Mouse (Mus musculus) lung, embryonic 15.5 days (tissue): ENCODE measurements around the gene Abcf2. TPM values are rescaled to one million over a fixed set of nuclear protein-coding genes. Genes with fewer than 3 reads are reported as not detected.
"Not testable (repeated sequence)": the region's sequence is repeated elsewhere in the genome, so short reads cannot be mapped to it uniquely, and the experiment has no call there.

Experiments used
- ATAC-seq: fragments of 200-750 bp; cut with Nextera tagmentation; 2 replicates; pipeline ENCODE4 v1.8.0; 2017; ENCODE audit warnings: moderate number of reproducible peaks, borderline replicate concordance; ENCODE audit not compliant: low FRiP score, low TSS enrichment; ENCODE audit errors: extremely low read depth
- H3K27ac ChIP-seq: fragments of 300-500 bp; sonication (generic); 2 replicates; pipeline ENCODE4 v1.5.1; 2015; ENCODE audit warnings: moderate library complexity, mild to moderate bottlenecking, inconsistent platforms
- H3K27me3 ChIP-seq: fragments of 300-500 bp; sonication (generic); 2 replicates; pipeline ENCODE4 v1.6.1; 2015; ENCODE audit warnings: inconsistent platforms
- H3K36me3 ChIP-seq: fragments of 300-500 bp; sonication (generic); 2 replicates; pipeline ENCODE4 v1.6.1; 2015; ENCODE audit warnings: inconsistent platforms
- H3K4me1 ChIP-seq: fragments of 300-500 bp; sonication (generic); 2 replicates; pipeline ENCODE4 v1.6.1; 2015; ENCODE audit warnings: inconsistent platforms
- H3K4me2 ChIP-seq: fragments of 300-500 bp; sonication (generic); 2 replicates; pipeline ENCODE4 v1.6.1; 2015; ENCODE audit warnings: inconsistent platforms, mild to moderate bottlenecking, moderate library complexity
- H3K4me3 ChIP-seq: fragments of 300-500 bp; sonication (generic); 2 replicates; pipeline ENCODE4 v1.5.1; 2015; ENCODE audit warnings: mild to moderate bottlenecking, inconsistent platforms
- H3K9ac ChIP-seq: fragments of 300-500 bp; sonication (generic); 2 replicates; pipeline ENCODE4 v1.6.1; 2015; ENCODE audit warnings: inconsistent platforms
- H3K9me3 ChIP-seq: fragments of 300-500 bp; sonication (generic); 2 replicates; pipeline ENCODE4 v1.6.1; 2016; ENCODE audit warnings: inconsistent platforms
- WGBS: fragments of 180-500 bp; shearing (Covaris S2); methylation state at CpG from one replicate; pipeline ENCODE4 v1.1.7; 2015; 5-methylcytosine and 5-hydroxymethylcytosine counted together
- polyA plus RNA-seq: library from polyadenylated mRNA; unstranded; fragments of >200 nt; fragmentation: Nextera tagmentation; extraction: Ambion mirVana; gene quantifications from 2 replicates; pipeline ENCODE4 v1.2.1, GENCODE M21; 2015

Gene Abcf2
- polyA plus RNA-seq, 1 experiment from 2014 or later, result 110 TPM

GRCm38 (mm10) chr5:24575948-24576347 is 1.3 kb downstream of the Abcf2 start:
- Histone ChIP-seq H3K4me1 (peaks cover 21% of the 10 kb centered on the region), H3K4me3 (peak overlapping the region; percentile 86), H3K36me3 (peaks cover 43% of the 10 kb centered on the region), H3K27ac (no peak overlapping the region), H3K9me3 (no peaks in the 10 kb centered on the region), H3K27me3 (no peaks in the 10 kb centered on the region), H3K4me2 (peak overlapping the region; percentile 79), H3K9ac (peak overlapping the region; percentile 82; the same call in 1 of the 2 replicates)
- ATAC-seq, result no peak
- WGBS, result 81% methylated on average over 1 of the region's 1 CpGs

- Histone ChIP-seq H3K9ac (no peak within 1 kb of the TSS), H3K4me1 (no peaks in the 10 kb centered on the region), H3K9me3 (no peaks in the 10 kb centered on the region), H3K27ac (no peak within 1 kb of the TSS), H3K27me3 (no peaks in the 10 kb centered on the region), H3K4me2 (no peak within 1 kb of the TSS), H3K4me3 (no peak within 1 kb of the TSS), H3K36me3 (no peaks in the 10 kb centered on the region)
- ATAC-seq, result no peak
- WGBS, result 64% methylated on average over 2 of the region's 2 CpGs
Measured at GRCm38 (mm10) chr5:24556709-24557108, 20.6 kb downstream of the Abcf2 start, which contains the start of gene 4931409K22Rik. Gene 4931409K22Rik, minus strand, starts transcription at chr5:24556809.

DNA sequence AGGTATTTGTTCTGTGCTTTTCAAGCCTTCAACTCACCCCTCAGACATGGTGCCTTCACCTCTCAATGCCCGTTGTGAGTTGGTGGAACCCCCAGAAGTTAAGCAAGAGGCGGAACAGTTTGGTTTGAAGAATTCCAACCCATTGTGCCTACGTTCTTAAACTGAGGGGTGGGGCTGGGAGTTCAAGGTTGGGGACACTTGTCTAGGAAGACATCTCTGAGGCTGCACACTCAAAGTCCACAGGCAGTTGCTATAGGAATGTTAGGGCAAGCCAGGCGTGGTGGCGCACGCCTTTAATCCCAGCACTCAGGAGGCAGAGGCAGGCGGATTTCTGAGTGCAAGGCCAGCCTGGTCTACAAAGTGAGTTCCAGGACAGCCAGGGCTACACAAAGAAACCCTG is 21.9 kb downstream of the Abcf2 start:
- not testable (repeated sequence) for H3K9me3 ChIP-seq, ATAC-seq, H3K9ac ChIP-seq, H3K36me3 ChIP-seq, H3K4me2 ChIP-seq, H3K27ac ChIP-seq, H3K4me3 ChIP-seq, H3K27me3 ChIP-seq
- 86% methylated on average over 7 of the region's 7 CpGs for WGBS
- H3K4me1 ChIP-seq, result peaks cover 11% of the 10 kb centered on the region

- Histone ChIP-seq H3K4me1 (peaks cover 11% of the 10 kb centered on the region), H3K27me3 (no peaks in the 10 kb centered on the region), H3K4me3 (no peak overlapping the region), H3K9me3 (no peaks in the 10 kb centered on the region), H3K9ac (no peak overlapping the region), H3K36me3 (no peaks in the 10 kb centered on the region), H3K27ac (no peak overlapping the region), H3K4me2 (no peak overlapping the region)
- WGBS, result 51% methylated on average over 5 of the region's 5 CpGs
- no peak for ATAC-seq
Measured at GRCm38 (mm10) chr5:24553621-24554244, 23.5 kb downstream of the Abcf2 start.

- H3K27ac ChIP-seq, result no peak overlapping the region
- H3K4me2 ChIP-seq, result peak overlapping the region; percentile 44
- H3K27me3 ChIP-seq, result no peaks in the 10 kb centered on the region
- 52% methylated on average over 2 of the region's 2 CpGs for WGBS
- peaks cover 11% of the 10 kb centered on the region for H3K4me1 ChIP-seq
- no peaks in the 10 kb centered on the region for H3K36me3 ChIP-seq
- ATAC-seq, result peak; percentile 33; the same call in 1 of the 2 replicates
- H3K4me3 ChIP-seq, result no peak overlapping the region
- H3K9ac ChIP-seq, result no peak overlapping the region
- no peaks in the 10 kb centered on the region for H3K9me3 ChIP-seq
Measured at GRCm38 (mm10) chr5:24551317-24551688, 26.0 kb downstream of the Abcf2 start.

DNA sequence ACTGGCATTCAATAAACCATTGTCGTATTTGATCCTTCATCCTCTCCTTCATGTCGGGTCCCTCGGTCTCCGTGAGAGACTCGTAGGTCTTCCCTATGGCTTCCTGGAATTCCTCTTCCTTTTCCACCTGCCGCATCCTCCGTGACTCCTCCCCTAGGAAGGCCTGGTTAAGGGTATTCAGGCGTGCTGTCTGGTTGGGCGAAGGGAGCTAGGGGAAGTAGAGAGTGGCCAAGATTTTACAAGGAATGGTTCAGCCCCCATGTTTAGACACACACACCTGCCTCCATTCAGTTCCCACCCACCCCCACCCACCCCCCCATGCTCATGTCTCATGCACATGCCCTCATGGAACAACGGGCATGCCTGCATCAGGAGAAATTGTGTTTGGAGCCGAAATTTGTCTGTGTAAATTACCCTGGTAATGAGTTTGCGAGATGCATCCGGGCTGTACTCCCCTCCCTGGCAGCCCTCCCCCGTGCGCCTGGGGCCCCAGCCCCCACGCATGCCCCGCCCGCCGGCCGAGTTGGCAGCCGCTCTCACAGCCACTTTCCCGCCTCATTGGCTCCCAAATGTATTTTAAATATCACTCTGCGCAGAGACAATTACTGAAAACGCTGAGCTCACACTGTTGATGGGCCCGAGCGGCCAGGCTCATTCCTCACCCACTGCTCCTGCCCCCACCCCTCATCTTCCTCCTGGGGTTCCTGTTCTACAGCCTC is 26.5 kb downstream of the Abcf2 start:
- no peak overlapping the region for H3K4me3 ChIP-seq
- H3K27me3 ChIP-seq, result no peaks in the 10 kb centered on the region
- H3K9me3 ChIP-seq, result no peaks in the 10 kb centered on the region
- peaks cover 11% of the 10 kb centered on the region for H3K4me1 ChIP-seq
- no peak overlapping the region for H3K27ac ChIP-seq
- 25% methylated on average over 26 of the region's 26 CpGs for WGBS
- peak overlapping the region; percentile 44 for H3K4me2 ChIP-seq
- ATAC-seq, result peak; percentile 62; the same call in 1 of the 2 replicates
- H3K9ac ChIP-seq, result no peak overlapping the region
- no peaks in the 10 kb centered on the region for H3K36me3 ChIP-seq

- ATAC-seq, result no peak
Measured at GRCm38 (mm10) chr5:24542643-24543042, 34.6 kb downstream of the Abcf2 start.

GRCm38 (mm10) chr5:24541144-24541569 is 36.1 kb downstream of the Abcf2 start:
- WGBS, result 5% methylated on average over 6 of the region's 6 CpGs
- Histone ChIP-seq H3K9ac (no peak overlapping the region), H3K27me3 (peaks cover 8% of the 10 kb centered on the region), H3K27ac (0 out of 2 replicates have a peak overlapping the region, but pooled peaks have one; percentile 4), H3K9me3 (no peaks in the 10 kb centered on the region), H3K4me3 (0 out of 2 replicates have a peak overlapping the region, but pooled peaks have one; percentile 6), H3K36me3 (no peaks in the 10 kb centered on the region), H3K4me2 (peak overlapping the region; percentile 45), H3K4me1 (peaks cover 16% of the 10 kb centered on the region)
- ATAC-seq, result no peak

More at GRCm38 (mm10) chr5:24542643-24543042, 34.6 kb downstream of the Abcf2 start:
- Histone ChIP-seq H3K4me2 (no peak overlapping the region), H3K9me3 (no peaks in the 10 kb centered on the region), H3K27me3 (peaks cover 4% of the 10 kb centered on the region; the same call in 1 of the 2 replicates), H3K4me3 (no peak overlapping the region), H3K9ac (no peak overlapping the region), H3K4me1 (peaks cover 16% of the 10 kb centered on the region), H3K36me3 (no peaks in the 10 kb centered on the region), H3K27ac (no peak overlapping the region)
- 85% methylated on average over 7 of the region's 7 CpGs for WGBS

DNA sequence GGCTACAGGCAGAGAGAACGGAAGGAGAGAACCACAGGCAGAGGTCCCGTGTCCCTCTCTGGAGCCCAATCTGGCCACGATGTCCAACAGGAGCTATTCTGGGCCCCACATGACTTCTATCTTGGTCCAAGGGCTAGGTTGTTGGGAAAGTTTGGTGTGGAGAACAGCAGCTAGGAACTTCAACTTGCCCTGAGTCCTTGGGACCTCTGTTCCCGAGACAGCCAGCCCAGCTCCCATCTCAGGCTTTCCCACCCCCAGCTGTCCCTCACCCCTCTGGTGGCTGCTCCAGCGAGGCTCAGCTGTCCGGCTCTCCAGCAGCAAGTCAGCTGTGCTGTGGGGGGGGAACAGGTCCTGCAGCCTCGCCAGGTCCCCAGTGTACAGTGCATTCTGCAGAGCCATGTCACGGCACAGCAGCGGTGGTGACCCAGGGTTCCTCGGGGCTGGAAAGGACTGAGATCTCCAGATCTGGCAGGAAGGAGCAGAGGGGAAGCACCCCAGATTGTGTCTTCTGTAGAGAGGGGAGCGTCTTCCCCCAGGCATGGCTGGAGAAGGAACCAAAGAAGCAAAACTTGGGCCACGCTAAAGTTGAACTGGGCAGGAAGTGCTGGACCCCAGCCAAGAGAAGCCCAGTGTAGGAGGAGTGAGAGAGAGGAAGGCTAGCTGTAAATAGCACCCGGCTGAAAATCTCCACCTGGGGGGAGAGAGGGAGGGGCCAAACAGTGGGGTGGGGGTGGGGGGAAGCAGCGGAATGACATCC is 36.7 kb downstream of the Abcf2 start, which contains the start of gene Asb10:
Asb10 (minus strand) TSS at position 592 of the 757 bp plus-strand sequence.
- 13% methylated on average over 14 of the region's 14 CpGs for WGBS
- peaks cover 16% of the 10 kb centered on the region for H3K4me1 ChIP-seq
- peaks cover 8% of the 10 kb centered on the region for H3K27me3 ChIP-seq
- H3K9me3 ChIP-seq, result no peaks in the 10 kb centered on the region
- H3K27ac ChIP-seq, result 0 out of 2 replicates have a peak within 1 kb of the TSS, but pooled peaks have one; percentile 4
- peak within 1 kb of the TSS; percentile 45 for H3K4me2 ChIP-seq
- H3K4me3 ChIP-seq, result peak within 1 kb of the TSS; percentile 6; the same call in 1 of the 2 replicates
- H3K36me3 ChIP-seq, result no peaks in the 10 kb centered on the region
- H3K9ac ChIP-seq, result no peak within 1 kb of the TSS
- peak; percentile 62; the same call in 1 of the 2 replicates for ATAC-seq

DNA sequence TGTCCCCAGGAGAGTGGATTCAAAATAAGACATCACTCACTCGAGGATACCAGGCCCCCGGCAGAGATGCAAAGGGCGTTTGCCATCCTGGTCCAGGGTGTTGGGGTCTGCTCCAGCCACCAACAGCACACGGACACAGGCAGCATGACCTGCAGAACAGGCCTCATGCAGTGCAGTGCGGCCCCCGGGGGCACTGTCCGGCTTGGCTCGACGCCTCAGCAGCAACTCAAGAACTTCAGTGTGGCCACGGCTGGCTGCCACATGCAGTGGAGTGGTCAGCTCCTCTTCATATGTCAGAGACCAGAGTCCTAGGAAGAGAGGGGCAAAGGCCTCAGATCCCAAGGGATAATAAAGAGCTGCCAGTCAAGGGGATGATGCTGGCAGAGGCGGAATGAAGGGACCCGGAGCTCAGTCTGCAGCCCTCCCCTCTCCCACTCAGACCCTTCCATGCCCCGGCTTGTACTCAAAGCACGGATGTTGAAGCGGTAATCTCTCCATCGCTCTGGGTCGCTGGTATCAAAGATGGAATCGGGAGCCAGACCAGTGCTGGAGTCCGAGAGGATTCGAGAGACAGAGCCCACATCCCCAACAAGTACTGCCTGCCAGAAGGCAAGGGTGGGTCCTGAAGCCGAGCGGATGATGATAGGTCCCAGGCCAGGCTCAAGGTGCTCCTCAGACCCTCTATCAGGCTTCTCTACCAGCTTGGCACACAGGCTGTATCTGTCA is 37.5 kb downstream of the Abcf2 start:
- ATAC-seq, result 0 out of 2 replicates have a peak, but pooled peaks have one; percentile 3
- Histone ChIP-seq H3K9me3 (no peaks in the 10 kb centered on the region), H3K4me3 (no peak overlapping the region), H3K27ac (no peak overlapping the region), H3K4me1 (peaks cover 16% of the 10 kb centered on the region), H3K36me3 (no peaks in the 10 kb centered on the region), H3K9ac (no peak overlapping the region), H3K27me3 (peaks cover 8% of the 10 kb centered on the region), H3K4me2 (no peak overlapping the region)
- WGBS, result 79% methylated on average over 22 of the region's 22 CpGs

DNA sequence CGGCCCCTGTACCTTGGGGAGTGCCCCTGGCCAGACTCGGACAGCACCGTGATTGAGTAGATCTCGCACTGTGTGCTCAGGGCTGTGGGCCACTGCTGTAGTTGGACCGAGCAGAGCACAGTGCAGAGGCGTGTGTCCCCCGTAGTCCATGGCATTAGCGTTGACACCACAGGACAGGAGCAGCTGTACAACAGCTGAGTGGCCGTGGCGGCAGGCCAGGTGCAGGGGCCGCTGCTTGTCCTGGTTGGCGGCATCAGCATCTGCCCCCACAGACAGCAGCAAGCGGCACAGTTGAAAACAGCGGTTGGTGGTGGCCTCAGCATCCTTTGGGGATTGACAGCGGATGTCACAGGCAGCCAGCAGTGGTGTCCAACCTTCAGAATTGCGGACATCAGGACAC is 39.6 kb downstream of the Abcf2 start:
- Histone ChIP-seq H3K4me2 (no peak overlapping the region), H3K9me3 (no peaks in the 10 kb centered on the region), H3K9ac (no peak overlapping the region), H3K4me1 (peaks cover 16% of the 10 kb centered on the region), H3K36me3 (no peaks in the 10 kb centered on the region), H3K27me3 (peaks cover 20% of the 10 kb centered on the region), H3K27ac (no peak overlapping the region), H3K4me3 (no peak overlapping the region)
- 59% methylated on average over 16 of the region's 16 CpGs for WGBS
- no peak for ATAC-seq
